Mouse (Mus musculus): ENCODE data around the gene Me1.

Gene Me1

DNA sequence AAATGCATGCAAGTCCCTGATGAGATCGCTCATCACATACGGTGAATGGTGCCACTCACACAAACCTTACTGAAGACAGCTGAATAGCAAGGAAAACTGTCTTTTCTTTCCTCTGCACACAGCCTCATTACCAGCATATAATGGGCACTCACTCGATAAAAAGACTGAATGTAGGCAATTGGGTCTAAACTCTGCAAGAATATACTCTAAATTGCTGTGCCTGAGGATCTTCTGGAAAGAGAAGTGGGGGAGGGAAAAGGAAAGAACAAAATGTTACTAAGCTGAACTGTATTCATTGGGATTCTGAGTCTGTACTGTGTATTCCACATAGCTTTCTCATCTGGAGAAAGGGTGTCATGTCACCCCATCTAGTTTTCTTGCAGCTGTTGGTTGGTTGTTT lies 152.3 kb downstream of the Me1 start:
- DNase-seq (ENCODE audit: low read depth), result no peak

DNA sequence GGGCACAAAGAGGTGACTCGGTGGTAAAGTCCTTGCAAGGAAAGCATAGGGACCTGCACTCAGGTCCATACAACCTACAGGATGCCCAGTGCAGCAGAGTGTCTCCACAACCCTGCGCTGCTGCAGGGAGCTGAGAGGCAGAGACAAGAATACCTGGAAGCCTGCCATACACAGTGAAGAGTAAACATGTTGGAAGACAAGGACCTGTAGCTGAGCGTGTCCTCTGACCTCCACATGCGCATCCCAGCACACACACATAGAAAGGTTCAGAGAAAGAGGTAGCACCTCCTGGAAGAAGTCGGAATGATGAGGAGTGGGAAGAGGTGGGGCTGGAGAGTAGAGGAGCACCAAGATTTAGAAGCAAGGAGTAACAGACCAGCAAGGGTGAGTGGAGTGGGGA lies 161.7 kb downstream of the Me1 start:
- no peak for DNase-seq (ENCODE audit: low read depth)
